Mouse (Mus musculus) limb, embryonic 12.5 days (tissue): ENCODE data around the gene Samd15. TPM values are rescaled to one million over a fixed set of nuclear protein-coding genes. Genes with fewer than 3 reads are reported as not detected.
A peak's percentile ranks its signal among the peaks of the same experiment; 100 is the strongest.
"Not testable (repeated sequence)": the region's sequence is repeated elsewhere in the genome, so short reads cannot be mapped to it uniquely, and the experiment has no call there.

Source experiments
- ATAC-seq: fragments of 200-750 bp; cut with Nextera tagmentation; 2 replicates; pipeline ENCODE4 v1.8.0; 2017; ENCODE audit warnings: low read depth, moderate TSS enrichment; ENCODE audit not compliant: insufficient number of reproducible peaks, insufficient read depth, low FRiP score, low TSS enrichment
- H3K27ac ChIP-seq: fragments of 300-500 bp; sonication (generic); 2 replicates; pipeline ENCODE4 v1.5.1; 2016; ENCODE audit warnings: mild to moderate bottlenecking, moderate library complexity
- H3K27me3 ChIP-seq: fragments of 300-500 bp; sonication (generic); 2 replicates; pipeline ENCODE4 v1.6.1; 2016; ENCODE audit warnings: mild to moderate bottlenecking, moderate library complexity
- H3K36me3 ChIP-seq: fragments of 300-500 bp; sonication (generic); 2 replicates; pipeline ENCODE4 v1.6.1; 2016; ENCODE audit warnings: mild to moderate bottlenecking, moderate library complexity
- H3K4me1 ChIP-seq: fragments of 300-500 bp; sonication (generic); replicated peaks from 2 replicates; pipeline ENCODE4 v1.6.1; 2016
- H3K4me2 ChIP-seq: fragments of 300-500 bp; sonication (generic); 2 replicates; pipeline ENCODE4 v1.6.1; 2016; ENCODE audit warnings: mild to moderate bottlenecking, moderate library complexity
- H3K4me3 ChIP-seq: fragments of 300-500 bp; sonication (generic); replicated peaks from 2 replicates; pipeline ENCODE4 v1.5.1; 2016; ENCODE audit warnings: mild to moderate bottlenecking
- H3K9ac ChIP-seq: fragments of 300-500 bp; sonication (generic); replicated peaks from 2 replicates; pipeline ENCODE4 v1.6.1; 2016; ENCODE audit warnings: mild to moderate bottlenecking, moderate library complexity
- H3K9me3 ChIP-seq: fragments of 300-500 bp; sonication (generic); 2 replicates; pipeline ENCODE4 v1.6.1; 2016; ENCODE audit warnings: mild to moderate bottlenecking, moderate library complexity
- WGBS: fragments of 180-500 bp; shearing (Covaris S2); methylation state at CpG from one replicate; pipeline ENCODE4 v1.1.7; 2016; 5-methylcytosine and 5-hydroxymethylcytosine counted together
- polyA plus RNA-seq: library from polyadenylated mRNA; unstranded; fragments of >200 nt; fragmentation: Nextera tagmentation; extraction: Ambion mirVana; gene quantifications from 2 replicates; pipeline ENCODE4 v1.2.1, GENCODE M21; 2016

Samd15 gene
- polyA plus RNA-seq = 0.73 and 2.6 TPM in 2 replicates

GRCm38 (mm10) chr12:87199206-87199972 is at the start of gene Samd15:
Samd15 (plus strand) TSS chr12:87199723.
- ATAC-seq = peak; percentile 30
- H3K27me3 ChIP-seq = peaks cover 3% of the 10 kb centered on the region; the same call in 1 of the 2 replicates
- H3K36me3 ChIP-seq = no peaks in the 10 kb centered on the region
- peak within 1 kb of the TSS; percentile 67 for H3K4me3 ChIP-seq
- peak within 1 kb of the TSS; percentile 82 for H3K9ac ChIP-seq
- peaks cover 28% of the 10 kb centered on the region for H3K4me1 ChIP-seq
- no peaks in the 10 kb centered on the region for H3K9me3 ChIP-seq
- peak within 1 kb of the TSS; percentile 84 for H3K4me2 ChIP-seq
- 1% methylated on average over 38 of the region's 38 CpGs for WGBS
- peak within 1 kb of the TSS; percentile 72 for H3K27ac ChIP-seq

- not testable (repeated sequence) for H3K4me2 ChIP-seq, ATAC-seq, H3K4me3 ChIP-seq, H3K27me3 ChIP-seq, H3K9me3 ChIP-seq, H3K27ac ChIP-seq, H3K9ac ChIP-seq, H3K4me1 ChIP-seq
- H3K36me3 ChIP-seq = peaks cover 16% of the 10 kb centered on the region
- 91% methylated on average over 4 of the region's 4 CpGs for WGBS
These were observed 45.1 kb upstream of the Samd15 start for GRCm38 (mm10) chr12:87154448-87154847.

- no peak for ATAC-seq
- peaks cover 18% of the 10 kb centered on the region for H3K36me3 ChIP-seq
- H3K9me3 ChIP-seq = peaks cover 4% of the 10 kb centered on the region; the same call in 1 of the 2 replicates
- H3K27me3 ChIP-seq = no peaks in the 10 kb centered on the region
- no peak overlapping the region for H3K4me2 ChIP-seq
- H3K9ac ChIP-seq = no peak overlapping the region; the same call in 1 of the 2 replicates
- no peak overlapping the region for H3K4me3 ChIP-seq
- 56% methylated on average over 4 of the region's 4 CpGs for WGBS
- peaks cover 6% of the 10 kb centered on the region for H3K4me1 ChIP-seq
- no peak overlapping the region for H3K27ac ChIP-seq
These were observed 42.2 kb upstream of the Samd15 start for GRCm38 (mm10) chr12:87157361-87157760.

DNA sequence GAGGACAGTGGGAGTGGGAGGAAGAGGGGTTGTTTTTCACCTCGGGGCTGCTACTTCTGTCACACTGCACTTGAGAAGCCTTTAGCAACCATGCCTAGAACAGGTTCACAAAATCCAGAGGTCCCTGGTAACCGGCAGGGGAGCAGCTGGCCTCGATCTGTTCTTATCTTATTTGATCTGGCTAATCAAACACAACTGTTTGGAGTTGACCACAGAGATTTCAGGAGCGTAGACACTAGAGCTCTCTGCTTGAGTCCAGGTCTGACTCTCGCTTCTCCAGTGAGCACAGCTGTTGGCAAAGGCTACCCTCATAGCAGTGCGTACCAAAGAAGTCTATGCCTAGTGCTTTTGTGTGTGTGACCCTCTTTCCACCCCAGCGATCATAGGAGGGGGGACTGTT is 41.4 kb upstream of the Samd15 start:
- Histone ChIP-seq H3K9ac (no peak overlapping the region; the same call in 1 of the 2 replicates), H3K27me3 (no peaks in the 10 kb centered on the region), H3K4me1 (peaks cover 6% of the 10 kb centered on the region), H3K36me3 (peaks cover 25% of the 10 kb centered on the region), H3K27ac (no peak overlapping the region), H3K9me3 (no peaks in the 10 kb centered on the region), H3K4me2 (no peak overlapping the region), H3K4me3 (no peak overlapping the region)
- 77% methylated on average over 7 of the region's 7 CpGs for WGBS
- no peak for ATAC-seq

DNA sequence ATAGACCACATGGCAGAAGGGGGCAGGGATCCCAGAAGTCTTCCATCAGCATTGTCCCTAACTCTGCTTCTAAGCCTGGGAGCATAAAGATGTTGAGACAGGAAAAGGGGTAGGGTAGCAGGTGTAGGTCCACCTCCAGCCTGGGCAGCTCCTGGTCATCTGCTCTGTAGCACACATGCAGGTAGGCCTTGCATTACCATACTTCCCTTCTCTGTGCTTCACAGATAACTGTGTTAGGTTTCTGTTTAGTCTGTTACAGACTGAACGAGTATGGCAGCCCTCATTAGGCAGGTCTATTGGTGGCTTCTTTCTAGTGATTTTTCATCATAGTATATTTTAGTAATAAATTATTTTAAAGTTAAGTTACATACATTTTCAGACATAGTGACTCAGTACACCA is 39.2 kb upstream of the Samd15 start:
- no peak for ATAC-seq
- Histone ChIP-seq H3K4me1 (peaks cover 6% of the 10 kb centered on the region), H3K4me2 (no peak overlapping the region), H3K36me3 (peaks cover 39% of the 10 kb centered on the region), H3K27me3 (no peaks in the 10 kb centered on the region), H3K27ac (no peak overlapping the region), H3K4me3 (no peak overlapping the region), H3K9ac (no peak overlapping the region), H3K9me3 (peaks cover 4% of the 10 kb centered on the region; the same call in 1 of the 2 replicates)
- 59% methylated on average over 1 of the region's 1 CpGs for WGBS

- Histone ChIP-seq H3K4me1 (peaks cover 6% of the 10 kb centered on the region), H3K4me2 (no peak overlapping the region), H3K9me3 (peaks cover 4% of the 10 kb centered on the region; the same call in 1 of the 2 replicates), H3K4me3 (no peak overlapping the region), H3K27ac (no peak overlapping the region), H3K9ac (no peak overlapping the region), H3K36me3 (peaks cover 34% of the 10 kb centered on the region), H3K27me3 (no peaks in the 10 kb centered on the region)
- ATAC-seq = no peak
- WGBS = 91% methylated on average over 5 of the region's 5 CpGs
These were observed 38.7 kb upstream of the Samd15 start for GRCm38 (mm10) chr12:87160815-87161214.

GRCm38 (mm10) chr12:87175194-87175946 is 24.2 kb upstream of the Samd15 start:
- Histone ChIP-seq H3K9me3 (no peaks in the 10 kb centered on the region), H3K27me3 (no peaks in the 10 kb centered on the region), H3K27ac (peak overlapping the region; percentile 85), H3K36me3 (peaks cover 42% of the 10 kb centered on the region), H3K4me3 (no peak overlapping the region), H3K9ac (no peak overlapping the region), H3K4me2 (no peak overlapping the region), H3K4me1 (peaks cover 27% of the 10 kb centered on the region)
- WGBS = 31% methylated on average over 4 of the region's 4 CpGs
- peak; percentile 83 for ATAC-seq

DNA sequence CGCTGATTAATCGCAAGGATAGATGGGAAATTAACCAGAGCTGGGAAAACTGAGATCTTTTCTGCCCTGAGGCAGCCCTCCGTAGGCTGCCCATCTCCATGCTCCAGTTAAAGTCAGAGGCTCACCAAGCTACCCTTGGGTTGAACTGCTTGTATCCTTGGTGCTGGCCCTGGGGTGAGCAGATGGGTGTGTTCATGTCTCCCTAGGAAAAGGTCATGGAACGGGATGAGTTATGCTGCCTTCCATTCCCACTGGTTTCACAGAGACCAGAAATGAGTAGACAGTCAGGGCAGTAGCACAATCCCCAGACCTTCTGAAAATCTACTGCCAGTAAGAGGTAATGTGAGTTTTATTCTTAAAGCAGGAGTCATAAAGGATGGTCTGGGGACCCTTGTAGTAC is 21.9 kb upstream of the Samd15 start:
- H3K9me3 ChIP-seq = no peaks in the 10 kb centered on the region
- 94% methylated on average over 4 of the region's 4 CpGs for WGBS
- no peak overlapping the region for H3K4me3 ChIP-seq
- H3K27me3 ChIP-seq = no peaks in the 10 kb centered on the region
- no peak overlapping the region for H3K27ac ChIP-seq
- peaks cover 27% of the 10 kb centered on the region for H3K4me1 ChIP-seq
- ATAC-seq = no peak
- no peak overlapping the region for H3K9ac ChIP-seq
- no peak overlapping the region for H3K4me2 ChIP-seq
- peaks cover 24% of the 10 kb centered on the region; the same call in 1 of the 2 replicates for H3K36me3 ChIP-seq

- 92% methylated on average over 3 of the region's 3 CpGs for WGBS
- Histone ChIP-seq H3K36me3 (no peaks in the 10 kb centered on the region), H3K4me1 (peaks cover 19% of the 10 kb centered on the region), H3K27me3 (no peaks in the 10 kb centered on the region), H3K4me3 (no peak overlapping the region), H3K27ac (no peak overlapping the region), H3K9me3 (no peaks in the 10 kb centered on the region), H3K9ac (no peak overlapping the region), H3K4me2 (no peak overlapping the region)
- no peak for ATAC-seq
These were observed 6.5 kb upstream of the Samd15 start for GRCm38 (mm10) chr12:87193008-87193407.

DNA sequence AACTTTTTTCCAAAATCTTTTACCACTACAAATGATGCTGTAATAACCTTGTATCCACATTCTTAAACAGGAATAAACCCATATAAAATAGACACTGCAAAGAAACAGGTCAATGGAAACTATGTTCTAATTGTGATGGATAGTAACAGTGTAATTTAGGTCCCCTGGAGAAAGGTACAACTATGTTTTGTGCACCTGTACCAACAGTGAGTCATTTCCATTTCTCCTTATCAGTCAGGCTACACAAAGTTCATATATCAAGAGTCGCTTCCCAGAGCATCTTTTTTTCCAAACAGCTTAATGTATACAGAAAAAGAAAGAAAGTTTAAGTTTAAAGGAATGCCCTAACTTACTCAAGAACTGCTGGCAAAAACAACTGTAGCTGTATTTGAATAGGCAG is 4.5 kb upstream of the Samd15 start:
- 85% methylated on average over 1 of the region's 1 CpGs for WGBS
- Histone ChIP-seq H3K9me3 (no peaks in the 10 kb centered on the region), H3K36me3 (no peaks in the 10 kb centered on the region), H3K4me1 (peaks cover 28% of the 10 kb centered on the region), H3K27me3 (no peaks in the 10 kb centered on the region), H3K4me3 (no peak overlapping the region), H3K9ac (no peak overlapping the region), H3K4me2 (no peak overlapping the region), H3K27ac (no peak overlapping the region)
- ATAC-seq = no peak

- H3K4me1 ChIP-seq = peaks cover 28% of the 10 kb centered on the region
- H3K9me3 ChIP-seq = no peaks in the 10 kb centered on the region
- H3K27ac ChIP-seq = no peak overlapping the region
- no peaks in the 10 kb centered on the region for H3K36me3 ChIP-seq
- H3K27me3 ChIP-seq = peaks cover 3% of the 10 kb centered on the region; the same call in 1 of the 2 replicates
- ATAC-seq = no peak
- no peak overlapping the region for H3K4me2 ChIP-seq
- no peak overlapping the region for H3K4me3 ChIP-seq
- H3K9ac ChIP-seq = no peak overlapping the region
These were observed 3.2 kb upstream of the Samd15 start for GRCm38 (mm10) chr12:87196310-87196709.
